Mouse (Mus musculus) liver, postnatal 0 days (tissue): ENCODE measurements at regions not wholly inside any gene's neighbourhood (a gene's known extent, or its start where the extent isn't known, plus 50 kb on each side); places are given as distances from the start of the nearest gene placed in this dataset.

Experiments used
- CTCF ChIP-seq: sonication (generic); IDR thresholded peaks from 2 replicates; pipeline ENCODE4 v1.5.1; 2016; ENCODE audit warnings: antibody characterized with exemption, low read depth
- EP300 ChIP-seq: IDR thresholded peaks from 2 replicates; pipeline ENCODE4 v1.6.1; 2016; ENCODE audit warnings: antibody characterized with exemption, low read depth, mild to moderate bottlenecking

DNA sequence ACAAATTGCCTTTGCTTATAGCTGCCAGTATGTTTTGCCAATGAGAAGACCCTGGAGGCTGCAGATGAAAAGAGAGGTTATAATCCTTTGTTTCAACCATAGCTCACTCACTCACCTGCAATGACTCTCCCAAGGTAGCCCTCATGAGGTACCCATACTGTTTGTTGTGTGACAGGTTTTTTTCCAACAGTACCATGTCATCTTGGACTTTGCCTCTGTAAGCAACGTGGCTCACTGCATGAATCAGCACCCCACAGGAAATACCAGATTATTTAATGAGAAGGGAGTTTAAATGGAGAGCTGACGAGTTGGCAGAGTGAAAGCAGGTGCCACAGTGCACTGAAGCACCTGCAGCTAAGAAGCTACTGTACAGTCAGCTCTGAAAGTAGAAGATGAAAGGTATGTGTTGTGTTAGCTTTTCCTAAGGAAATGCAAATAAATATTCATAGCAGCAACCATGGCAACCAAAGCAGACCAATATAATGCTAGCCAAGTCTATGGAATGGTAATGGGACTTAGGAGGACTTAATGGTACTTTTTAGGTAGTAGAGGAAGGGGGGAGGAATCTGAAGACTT lies 56.8 kb upstream of the Vmn2r7 start:
- TF ChIP-seq CTCF (no peak), EP300 (no peak)
